Mouse (Mus musculus): ENCODE results near the gene Hspa1a. TPM values are rescaled to one million over a fixed set of nuclear protein-coding genes. Genes with fewer than 3 reads are reported as not detected.
"Not testable (repeated sequence)": the region's sequence is repeated elsewhere in the genome, so short reads cannot be mapped to it uniquely, and the experiment has no call there.

The Hspa1a gene
- total RNA-seq, 4 experiments from 2014 or later: 11.9 to 17.5 (median 13.7) TPM

GRCm38 (mm10) chr17:35001452-35002152, 29.6 kb upstream of the Hspa1a start:
- DNase-seq (ENCODE audit: low spot score in 2 of 2): no peak

GRCm38 (mm10) chr17:35000717-35001451, 28.9 kb upstream of the Hspa1a start, which contains the start of gene Vars:
Gene Vars (plus strand): TSS chr17:35000987.
- DNase-seq (ENCODE audit: low spot score in 2 of 2): peak; percentile 69 to 74

GRCm38 (mm10) chr17:34999871-35000716, 28.1 kb upstream of the Hspa1a start:
- DNase-seq (ENCODE audit: low spot score in 2 of 2): not testable (repeated sequence)

- DNase-seq (ENCODE audit: low spot score in 2 of 2): no peak
Observed at GRCm38 (mm10) chr17:34998526-34999430, 26.8 kb upstream of the Hspa1a start.

GRCm38 (mm10) chr17:34997142-34997483, 25.2 kb upstream of the Hspa1a start:
- DNase-seq (ENCODE audit: low spot score in 2 of 2): no peak

GRCm38 (mm10) chr17:34996411-34997141, 24.6 kb upstream of the Hspa1a start:
- no peak for DNase-seq (ENCODE audit: low spot score in 2 of 2)

- not testable (repeated sequence) for DNase-seq (ENCODE audit: low spot score in 2 of 2)
Observed at GRCm38 (mm10) chr17:34995927-34996326, 24.0 kb upstream of the Hspa1a start.

GRCm38 (mm10) chr17:34995192-34995591, 23.2 kb upstream of the Hspa1a start:
- not testable (repeated sequence) for DNase-seq (ENCODE audit: low spot score in 2 of 2)

GRCm38 (mm10) chr17:34994751-34995150, 22.8 kb upstream of the Hspa1a start:
- DNase-seq (ENCODE audit: low spot score in 2 of 2): no peak

- no peak for DNase-seq (ENCODE audit: low spot score in 2 of 2)
Observed at GRCm38 (mm10) chr17:34984218-34984617, 12.3 kb upstream of the Hspa1a start.

GRCm38 (mm10) chr17:34982328-34982727, 10.4 kb upstream of the Hspa1a start:
- no peak for DNase-seq (ENCODE audit: low spot score in 2 of 2)

GRCm38 (mm10) chr17:34981690-34982180, 9.8 kb upstream of the Hspa1a start, which contains the start of gene Lsm2:
Gene Lsm2 (plus strand): TSS chr17:34981862.
- peak; percentile 88 to 90 for DNase-seq (ENCODE audit: low spot score in 2 of 2)

GRCm38 (mm10) chr17:34980655-34981054, 8.7 kb upstream of the Hspa1a start:
- no peak for DNase-seq (ENCODE audit: low spot score in 2 of 2)

GRCm38 (mm10) chr17:34979631-34980030, 7.7 kb upstream of the Hspa1a start:
- DNase-seq (ENCODE audit: low spot score in 2 of 2): no peak

GRCm38 (mm10) chr17:34978239-34978638, 6.3 kb upstream of the Hspa1a start:
- DNase-seq (ENCODE audit: low spot score in 2 of 2): no peak

GRCm38 (mm10) chr17:34977000-34977399, 5.0 kb upstream of the Hspa1a start:
- no peak for DNase-seq (ENCODE audit: low spot score in 2 of 2)

GRCm38 (mm10) chr17:34975581-34976492, 3.9 kb upstream of the Hspa1a start:
- DNase-seq (ENCODE audit: low spot score in 2 of 2): no peak

GRCm38 (mm10) chr17:34971694-34972068, 275 bp downstream of the Hspa1a start:
- DNase-seq (ENCODE audit: low spot score in 2 of 2): not testable (repeated sequence)

- not testable (repeated sequence) for DNase-seq (ENCODE audit: low spot score in 2 of 2)
Observed at GRCm38 (mm10) chr17:34970850-34971249, 1.1 kb downstream of the Hspa1a start.

Data from left cerebral cortex, adult 8-10 months (tissue).